Mouse (Mus musculus): Measurements from ENCODE around the gene Rnf150. TPM values are rescaled to one million over a fixed set of nuclear protein-coding genes. Genes with fewer than 3 reads are reported as not detected.

Rnf150 gene
- polyA plus RNA-seq, 1 experiment = 2.0 TPM

DNA sequence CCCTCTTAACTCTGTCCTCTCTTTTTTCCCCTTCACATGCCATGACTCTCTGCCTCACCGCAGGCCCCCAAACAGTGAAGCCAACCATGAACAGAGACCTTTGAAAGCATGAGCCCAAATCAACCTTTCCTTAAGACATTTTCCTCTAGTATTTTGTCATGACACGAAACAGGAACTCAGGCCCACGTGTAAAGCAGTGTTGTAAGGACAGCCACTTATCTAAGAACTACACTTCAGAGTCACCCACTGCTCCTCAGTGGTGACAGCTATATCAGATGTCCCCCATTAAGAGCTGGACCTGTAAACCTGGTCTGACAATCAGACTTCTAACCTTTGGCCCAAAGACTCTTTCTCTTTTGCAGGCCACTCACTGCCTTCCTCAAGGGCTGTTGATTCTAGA is 40.3 kb downstream of the Rnf150 start:
- no peaks in the 10 kb centered on the region for H3K27me3 ChIP-seq (ENCODE audit: control insufficient read depth, insufficient read depth, insufficient read length)
- no peak for TF ChIP-seq POLR2A (IDR thresholded peaks at IDR 0.05; ENCODE audit: insufficient read length, low read depth)
- no peak for TF ChIP-seq TCF3 (IDR thresholded peaks at IDR 0.05; ENCODE audit: insufficient read length, low read depth)
- TF ChIP-seq E2F4 (IDR thresholded peaks at IDR 0.05; ENCODE audit: insufficient read depth) = no peak
- TF ChIP-seq MYOG (IDR thresholded peaks at IDR 0.05; ENCODE audit: control insufficient read depth in 1 of 3, insufficient read depth in 1 of 3, insufficient read length in 2 of 3, low read depth in 2 of 3) = no peak
- no peak for TF ChIP-seq MYOD1 (IDR thresholded peaks at IDR 0.05; ENCODE audit: control insufficient read depth in 1 of 3, insufficient read length in 2 of 3, low read depth in 2 of 3)
- TF ChIP-seq CEBPB (IDR thresholded peaks at IDR 0.05; ENCODE audit: insufficient read depth, poor library complexity, severe bottlenecking) = no peak
- TF ChIP-seq MAX (IDR thresholded peaks at IDR 0.05; ENCODE audit: low read depth) = no peak
- no peak for TF ChIP-seq USF1 (IDR thresholded peaks at IDR 0.05; ENCODE audit: low read depth)
- TF ChIP-seq POLR2AphosphoS2 (IDR thresholded peaks at IDR 0.05; ENCODE audit: insufficient read length, low read depth) = no peak
- no peak for TF ChIP-seq SRF (IDR thresholded peaks at IDR 0.05; ENCODE audit: control insufficient read depth, insufficient read length, low read depth)
- no peak for TF ChIP-seq TCF12 (IDR thresholded peaks at IDR 0.05; ENCODE audit: insufficient read depth, poor library complexity, severe bottlenecking)
- H3K36me3 ChIP-seq (ENCODE audit: control insufficient read depth, insufficient read depth) = no peaks in the 10 kb centered on the region
- H3K4me2 ChIP-seq (ENCODE audit: low read depth) = no peak overlapping the region
- H3K4me3 ChIP-seq = no peak overlapping the region
- H3ac ChIP-seq (ENCODE audit: control insufficient read depth, insufficient read length) = no peak overlapping the region
- H3K79me2 ChIP-seq (ENCODE audit: control insufficient read depth, insufficient read depth) = peaks cover 3% of the 10 kb centered on the region

DNA sequence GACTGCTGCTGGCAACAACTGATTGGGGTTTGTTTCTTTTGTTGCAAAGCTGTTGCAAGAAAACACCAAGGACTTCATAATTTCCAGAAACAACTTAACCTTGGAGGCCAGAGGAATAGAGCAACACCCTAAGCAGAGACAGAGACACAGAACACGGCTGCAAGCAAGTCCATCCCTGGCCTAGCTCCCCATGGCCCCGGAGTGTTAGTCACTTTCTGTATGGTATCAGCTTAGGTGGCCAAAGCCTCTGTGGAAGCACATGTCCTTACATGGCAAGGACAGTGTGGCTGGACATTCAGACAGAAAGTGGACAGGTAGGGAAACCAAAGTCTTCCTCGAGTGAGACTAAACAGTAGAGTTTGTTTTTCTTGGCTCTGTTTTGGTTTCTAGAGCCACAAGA is 44.1 kb downstream of the Rnf150 start:
- TF ChIP-seq TCF3 (IDR thresholded peaks at IDR 0.05; ENCODE audit: insufficient read length, low read depth) (no peak), MYOD1 (IDR thresholded peaks at IDR 0.05; ENCODE audit: control insufficient read depth in 1 of 3, insufficient read length in 2 of 3, low read depth in 2 of 3) (no peak), MAX (IDR thresholded peaks at IDR 0.05; ENCODE audit: low read depth) (no peak), SRF (IDR thresholded peaks at IDR 0.05; ENCODE audit: control insufficient read depth, insufficient read length, low read depth) (no peak), POLR2A (IDR thresholded peaks at IDR 0.05; ENCODE audit: insufficient read length, low read depth) (no peak), POLR2AphosphoS2 (IDR thresholded peaks at IDR 0.05; ENCODE audit: insufficient read length, low read depth) (no peak), MYOG (IDR thresholded peaks at IDR 0.05; ENCODE audit: control insufficient read depth in 1 of 3, insufficient read depth in 1 of 3, insufficient read length in 2 of 3, low read depth in 2 of 3) (no peak), CEBPB (IDR thresholded peaks at IDR 0.05; ENCODE audit: insufficient read depth, poor library complexity, severe bottlenecking) (no peak), TCF12 (IDR thresholded peaks at IDR 0.05; ENCODE audit: insufficient read depth, poor library complexity, severe bottlenecking) (no peak), E2F4 (IDR thresholded peaks at IDR 0.05; ENCODE audit: insufficient read depth) (no peak), USF1 (IDR thresholded peaks at IDR 0.05; ENCODE audit: low read depth) (no peak), REST (IDR thresholded peaks at IDR 0.05; ENCODE audit: insufficient read depth, insufficient read length) (no peak)
- no peak overlapping the region for H3ac ChIP-seq (ENCODE audit: control insufficient read depth, insufficient read length)
- H3K4me3 ChIP-seq = no peak overlapping the region
- H3K27me3 ChIP-seq (ENCODE audit: control insufficient read depth, insufficient read depth, insufficient read length) = no peaks in the 10 kb centered on the region
- H3K36me3 ChIP-seq (ENCODE audit: control insufficient read depth, insufficient read depth) = no peaks in the 10 kb centered on the region
- H3K79me2 ChIP-seq (ENCODE audit: control insufficient read depth, insufficient read depth) = peaks cover 4% of the 10 kb centered on the region
- H3K4me2 ChIP-seq (ENCODE audit: low read depth) = no peak overlapping the region

DNA sequence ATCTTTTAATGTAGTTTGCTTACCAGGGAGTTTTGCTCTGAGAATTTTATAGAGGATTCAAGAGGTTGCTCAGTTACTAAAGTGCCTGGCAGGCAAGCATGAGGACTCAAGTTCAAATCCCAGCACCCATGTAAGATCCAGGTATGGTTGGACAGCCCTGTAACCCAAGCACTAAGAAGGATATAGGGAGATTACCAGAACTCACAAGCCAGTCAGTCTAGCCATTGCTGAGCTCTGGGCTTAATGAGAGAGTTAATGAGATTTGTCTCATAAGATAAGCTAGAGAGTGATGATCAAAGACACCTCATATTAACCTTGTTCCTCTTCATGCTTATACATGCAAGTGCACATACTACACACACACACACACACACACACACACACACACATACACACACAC is 48.3 kb downstream of the Rnf150 start:
- Histone ChIP-seq H3K79me2 (ENCODE audit: control insufficient read depth, insufficient read depth) (peaks cover 4% of the 10 kb centered on the region), H3K36me3 (ENCODE audit: control insufficient read depth, insufficient read depth) (no peaks in the 10 kb centered on the region), H3K27me3 (ENCODE audit: control insufficient read depth, insufficient read depth, insufficient read length) (no peaks in the 10 kb centered on the region), H3K4me3 (no peak overlapping the region), H3ac (ENCODE audit: control insufficient read depth, insufficient read length) (no peak overlapping the region), H3K4me2 (ENCODE audit: low read depth) (no peak overlapping the region)
- TF ChIP-seq MYOD1 (IDR thresholded peaks at IDR 0.05; ENCODE audit: control insufficient read depth in 1 of 3, insufficient read length in 2 of 3, low read depth in 2 of 3) (no peak), MAX (IDR thresholded peaks at IDR 0.05; ENCODE audit: low read depth) (no peak), POLR2A (IDR thresholded peaks at IDR 0.05; ENCODE audit: insufficient read length, low read depth) (no peak)

DNA sequence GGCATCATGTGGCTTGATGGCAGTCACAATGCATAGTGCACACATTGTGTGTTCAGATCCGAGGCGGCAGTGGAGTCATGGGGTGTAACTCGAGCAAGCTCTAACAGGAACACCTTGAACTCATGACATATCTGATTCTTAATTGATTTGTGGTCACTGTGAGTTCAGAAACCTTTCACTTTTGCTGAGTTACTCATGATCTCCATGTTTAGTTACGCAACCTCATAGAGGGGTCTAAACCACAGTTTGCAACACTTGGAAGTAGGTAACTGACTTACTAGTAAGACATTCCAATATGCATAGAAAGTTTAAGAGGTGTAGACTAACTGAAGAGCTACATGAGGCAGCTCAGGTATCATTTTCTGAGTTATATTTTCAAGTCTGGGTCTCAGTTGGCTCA is 49.1 kb downstream of the Rnf150 start:
- Histone ChIP-seq H3K79me2 (ENCODE audit: control insufficient read depth, insufficient read depth) (peaks cover 4% of the 10 kb centered on the region), H3K4me2 (ENCODE audit: low read depth) (no peak overlapping the region), H3K27me3 (ENCODE audit: control insufficient read depth, insufficient read depth, insufficient read length) (no peaks in the 10 kb centered on the region), H3ac (ENCODE audit: control insufficient read depth, insufficient read length) (no peak overlapping the region), H3K4me3 (no peak overlapping the region), H3K36me3 (ENCODE audit: control insufficient read depth, insufficient read depth) (no peaks in the 10 kb centered on the region)
- no peak for TF ChIP-seq CEBPB (IDR thresholded peaks at IDR 0.05; ENCODE audit: insufficient read depth, poor library complexity, severe bottlenecking)
- TF ChIP-seq MYOD1 (IDR thresholded peaks at IDR 0.05; ENCODE audit: control insufficient read depth in 1 of 3, insufficient read length in 2 of 3, low read depth in 2 of 3) = no peak
- no peak for TF ChIP-seq SRF (IDR thresholded peaks at IDR 0.05; ENCODE audit: control insufficient read depth, insufficient read length, low read depth)
- no peak for TF ChIP-seq POLR2A (IDR thresholded peaks at IDR 0.05; ENCODE audit: insufficient read length, low read depth)
- TF ChIP-seq REST (IDR thresholded peaks at IDR 0.05; ENCODE audit: insufficient read depth, insufficient read length) = no peak
- TF ChIP-seq POLR2AphosphoS2 (IDR thresholded peaks at IDR 0.05; ENCODE audit: insufficient read length, low read depth) = no peak
- no peak for TF ChIP-seq USF1 (IDR thresholded peaks at IDR 0.05; ENCODE audit: low read depth)
- TF ChIP-seq TCF12 (IDR thresholded peaks at IDR 0.05; ENCODE audit: insufficient read depth, poor library complexity, severe bottlenecking) = no peak
- no peak for TF ChIP-seq MAX (IDR thresholded peaks at IDR 0.05; ENCODE audit: low read depth)
- TF ChIP-seq MYOG (IDR thresholded peaks at IDR 0.05; ENCODE audit: control insufficient read depth in 1 of 3, insufficient read depth in 1 of 3, insufficient read length in 2 of 3, low read depth in 2 of 3) = no peak
- TF ChIP-seq TCF3 (IDR thresholded peaks at IDR 0.05; ENCODE audit: insufficient read length, low read depth) = no peak
- no peak for TF ChIP-seq E2F4 (IDR thresholded peaks at IDR 0.05; ENCODE audit: insufficient read depth)

DNA sequence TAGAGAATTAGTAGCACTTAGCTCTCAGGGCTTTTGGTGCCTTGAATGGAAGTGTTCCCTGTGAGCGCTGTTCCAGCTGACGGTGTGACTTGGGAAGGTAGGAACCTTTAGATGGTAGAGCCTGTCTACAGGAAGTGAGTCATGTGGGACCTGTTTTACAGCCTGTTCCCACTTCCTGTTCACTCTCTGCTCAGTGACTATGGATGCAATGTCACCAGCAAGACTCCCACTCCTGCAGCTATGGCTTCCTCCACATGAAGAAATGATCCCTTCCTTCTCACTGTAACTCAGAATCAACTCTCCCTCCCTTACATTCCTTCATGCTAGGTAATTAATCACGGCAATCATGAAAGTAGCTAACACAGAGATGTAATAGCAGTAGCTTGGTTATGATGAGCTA is 51.4 kb downstream of the Rnf150 start:
- no peak overlapping the region for H3ac ChIP-seq (ENCODE audit: control insufficient read depth, insufficient read length)
- no peak overlapping the region for H3K4me3 ChIP-seq
- peaks cover 4% of the 10 kb centered on the region for H3K79me2 ChIP-seq (ENCODE audit: control insufficient read depth, insufficient read depth)
- H3K36me3 ChIP-seq (ENCODE audit: control insufficient read depth, insufficient read depth) = no peaks in the 10 kb centered on the region
- no peak for TF ChIP-seq POLR2A (IDR thresholded peaks at IDR 0.05; ENCODE audit: insufficient read length, low read depth)
- TF ChIP-seq REST (IDR thresholded peaks at IDR 0.05; ENCODE audit: insufficient read depth, insufficient read length) = no peak
- TF ChIP-seq USF1 (IDR thresholded peaks at IDR 0.05; ENCODE audit: low read depth) = no peak
- TF ChIP-seq CEBPB (IDR thresholded peaks at IDR 0.05; ENCODE audit: insufficient read depth, poor library complexity, severe bottlenecking) = no peak
- H3K27me3 ChIP-seq (ENCODE audit: control insufficient read depth, insufficient read depth, insufficient read length) = no peaks in the 10 kb centered on the region
- peak overlapping the region; percentile 40 for H3K4me2 ChIP-seq (ENCODE audit: low read depth)

Measured in myocyte (in vitro differentiated cells).